Mouse (Mus musculus) gastrocnemius, postnatal 14 days (tissue): ENCODE results near the gene Asb7. TPM values are rescaled to one million over a fixed set of nuclear protein-coding genes. Genes with fewer than 3 reads are reported as not detected.

Source experiments
- total RNA-seq, 2 experiments: library from RNA; stranded (reverse); gene quantifications; 2 replicates each; pipeline ENCODE4 v1.2.3; 2021

The Asb7 gene
- total RNA-seq, 2 experiments from 2014 or later: 8.6 to 9.6 TPM

Other genes starting within 250 kb of the Asb7 start
- gene Lins1, start 293 bp upstream of the Asb7 start, total RNA-seq: 1 to 10 TPM; 2.4 to 3.5 TPM
- not detected for gene Cers3, start 53.9 kb upstream of the Asb7 start, total RNA-seq
- gene Adamts17, start 150.1 kb upstream of the Asb7 start, total RNA-seq: 10 to 100 TPM in 1 of 2 experiments, 1 to 10 TPM in 1; 5.5 to 10.6 TPM